Mouse (Mus musculus): ENCODE data around the gene Ccpg1os.

GRCm38 (mm10) chr9:72996806-72997205 lies 11.6 kb upstream of the Ccpg1os start:
- TF ChIP-seq POLR2A (IDR thresholded peaks at IDR 0.05; ENCODE audit: insufficient read depth, low read depth, low read length) (no peak), CTCF (IDR thresholded peaks at IDR 0.05) (no peak)
